Mouse (Mus musculus): ENCODE measurements around the gene Wrnip1. TPM values are rescaled to one million over a fixed set of nuclear protein-coding genes. Genes with fewer than 3 reads are reported as not detected.

Wrnip1 gene
- 29.8 TPM for polyA plus RNA-seq (2015; fragmentation: Illumina TruSeq; extraction: RNeasy Lipid Tissue Mini Kit (QIAGEN cat#74804); ENCODE audit: insufficient read depth, low replicate concordance)

GRCm38 (mm10) chr13:32801693-32802221 lies at the start of gene Wrnip1:
Gene Wrnip1 (plus strand): TSS chr13:32802038.

GRCm38 (mm10) chr13:32783816-32784215 lies 18.0 kb upstream of the Wrnip1 start, which contains the start of gene Mylk4:
Gene Mylk4 (minus strand): TSS chr13:32783954.

GRCm38 (mm10) chr13:32802259-32803081 lies 632 bp downstream of the Wrnip1 start, which contains the start of gene D930007J09Rik:
Gene D930007J09Rik (minus strand): TSS chr13:32802849.

GRCm38 (mm10) chr13:32850668-32851404 lies 49.0 kb downstream of the Wrnip1 start, which contains the start of gene Serpinb1a:
Gene Serpinb1a (minus strand): TSS chr13:32851185.

Other genes starting within 250 kb of the Wrnip1 start
- not detected for gene Mylk4, start 18.1 kb upstream of the Wrnip1 start, polyA plus RNA-seq (2015; fragmentation: Illumina TruSeq; extraction: RNeasy Lipid Tissue Mini Kit (QIAGEN cat#74804); ENCODE audit: insufficient read depth, low replicate concordance)
- gene D930007J09Rik, start 811 bp downstream of the Wrnip1 start, polyA plus RNA-seq (2015; fragmentation: Illumina TruSeq; extraction: RNeasy Lipid Tissue Mini Kit (QIAGEN cat#74804); ENCODE audit: insufficient read depth, low replicate concordance) = not detected
- gene Serpinb1a, start 49.1 kb downstream of the Wrnip1 start, polyA plus RNA-seq (2015; fragmentation: Illumina TruSeq; extraction: RNeasy Lipid Tissue Mini Kit (QIAGEN cat#74804); ENCODE audit: insufficient read depth, low replicate concordance) = 252 TPM
- gene Serpinb1c, start 96.2 kb downstream of the Wrnip1 start, polyA plus RNA-seq (2015; fragmentation: Illumina TruSeq; extraction: RNeasy Lipid Tissue Mini Kit (QIAGEN cat#74804); ENCODE audit: insufficient read depth, low replicate concordance) = not detected
- gene Serpinb6b, start 163.2 kb downstream of the Wrnip1 start, polyA plus RNA-seq (2015; fragmentation: Illumina TruSeq; extraction: RNeasy Lipid Tissue Mini Kit (QIAGEN cat#74804); ENCODE audit: insufficient read depth, low replicate concordance) = 116 TPM
- 68.0 TPM for gene Serpinb9, start 201.2 kb downstream of the Wrnip1 start, polyA plus RNA-seq (2015; fragmentation: Illumina TruSeq; extraction: RNeasy Lipid Tissue Mini Kit (QIAGEN cat#74804); ENCODE audit: insufficient read depth, low replicate concordance)
- gene Serpinb9b, start 225.4 kb downstream of the Wrnip1 start, polyA plus RNA-seq (2015; fragmentation: Illumina TruSeq; extraction: RNeasy Lipid Tissue Mini Kit (QIAGEN cat#74804); ENCODE audit: insufficient read depth, low replicate concordance) = 1.2 TPM

Data from spleen, adult 10 weeks (tissue).